Mouse (Mus musculus): ENCODE data around the gene Ube2n.

DNA sequence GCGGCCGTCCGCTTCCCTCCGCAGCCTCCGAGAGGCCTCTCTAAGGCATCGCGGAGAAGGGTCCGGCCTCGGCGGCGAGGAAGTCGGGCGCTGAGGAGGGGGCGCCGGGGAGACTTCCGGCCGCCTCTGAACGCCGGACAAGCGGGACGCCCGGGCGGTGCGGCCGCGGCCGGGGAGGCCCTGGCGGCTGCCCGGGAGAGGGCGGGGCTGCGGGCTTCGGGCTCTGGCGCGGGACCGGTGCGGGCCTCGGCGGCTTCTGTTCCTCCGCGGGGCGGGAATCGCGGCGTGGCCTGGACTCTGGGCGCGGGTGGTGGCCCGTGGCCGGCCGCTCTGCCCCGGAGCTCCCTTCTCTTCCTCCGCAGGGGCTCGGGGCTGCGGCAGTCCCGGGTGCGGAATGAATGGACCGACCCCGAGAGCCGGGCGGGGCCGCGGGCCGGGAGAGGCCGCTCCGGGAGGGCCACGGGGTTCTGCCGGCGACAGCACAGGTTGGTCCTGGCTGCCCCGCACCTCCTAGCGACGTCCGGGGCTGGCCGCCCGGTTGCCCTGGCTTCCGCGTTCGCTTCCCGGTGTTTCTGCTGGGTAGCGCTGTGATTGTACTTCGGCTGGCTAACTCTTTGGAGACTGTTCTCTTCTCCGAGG, 467 bp downstream of the Ube2n start:
- TF ChIP-seq POLR2A (IDR thresholded peaks at IDR 0.05; ENCODE audit: insufficient read length, low read depth) (no peak), REST (IDR thresholded peaks at IDR 0.05; ENCODE audit: insufficient read depth, insufficient read length) (no peak), MAX (IDR thresholded peaks at IDR 0.05; ENCODE audit: low read depth) (no peak), POLR2AphosphoS2 (IDR thresholded peaks at IDR 0.05; ENCODE audit: insufficient read length, low read depth) (no peak), USF1 (IDR thresholded peaks at IDR 0.05; ENCODE audit: low read depth) (no peak), CEBPB (IDR thresholded peaks at IDR 0.05; ENCODE audit: insufficient read depth, poor library complexity, severe bottlenecking) (no peak), TCF3 (IDR thresholded peaks at IDR 0.05; ENCODE audit: insufficient read length, low read depth) (no peak), MYOD1 (IDR thresholded peaks at IDR 0.05; ENCODE audit: control insufficient read depth in 1 of 3, insufficient read length in 2 of 3, low read depth in 2 of 3) (no peak)

All from myocyte (in vitro differentiated cells).